Mouse (Mus musculus) CH12.LX (cell line): ENCODE data around the gene Spink2. TPM values are rescaled to one million over a fixed set of nuclear protein-coding genes. Genes with fewer than 3 reads are reported as not detected.

Experiments used
- DNase-seq: peaks from one replicate; pipeline ENCODE4 v3.0.0-alpha.2; 2013; ENCODE audit errors: extremely low read depth
- H3K27ac ChIP-seq: 2 replicates; pipeline ENCODE4 v1.5.1; 2012; ENCODE audit warnings: low read depth, mild to moderate bottlenecking, control low read depth, moderate library complexity; ENCODE audit not compliant: insufficient read depth
- H3K27me3 ChIP-seq: replicated peaks from 2 replicates; pipeline ENCODE3; 2012; ENCODE audit warnings: inconsistent platforms
- H3K36me3 ChIP-seq, 2 experiments: replicated peaks in 1 of 2; 2 replicates each; pipeline versions ENCODE3 to v1.6.1; 2012; ENCODE audit warnings: inconsistent platforms in 1 of 2, low read length in 1 of 2, mild to moderate bottlenecking in 1 of 2, mixed read lengths in 1 of 2, moderate library complexity in 1 of 2; ENCODE audit not compliant: control insufficient read depth in 1 of 2, insufficient read depth in 1 of 2
- H3K4me1 ChIP-seq, 2 experiments: 2 replicates each; pipeline ENCODE4 v1.6.1; 2012; ENCODE audit warnings: inconsistent platforms in 1 of 2, moderate library complexity in 1 of 2; ENCODE audit not compliant: insufficient read depth in 2 of 2, control insufficient read depth in 1 of 2
- H3K4me2 ChIP-seq: 2 replicates; pipeline ENCODE4 v1.6.1; 2012; ENCODE audit warnings: low read depth, mild to moderate bottlenecking, control low read depth; ENCODE audit not compliant: poor library complexity, insufficient read depth, severe bottlenecking
- H3K4me3 ChIP-seq, 3 experiments: fragments of 150-350 bp in 1 of 3; sonication (generic) in 1 of 3; replicated peaks in 1 of 3; 2 replicates each; pipeline versions ENCODE3 to v1.5.1; 2011 to 2012; ENCODE audit warnings: low read depth in 2 of 3, low read length in 2 of 3, mild to moderate bottlenecking in 2 of 3, moderate library complexity in 2 of 3, control low read depth in 1 of 3, improper control_type of control experiment in 1 of 3, inconsistent platforms in 1 of 3, mixed read lengths in 1 of 3; ENCODE audit not compliant: poor library complexity in 1 of 3
- H3K79me2 ChIP-seq: replicated peaks from 2 replicates; pipeline ENCODE4 v1.6.1; 2012; ENCODE audit warnings: mild to moderate bottlenecking, moderate library complexity; ENCODE audit not compliant: control insufficient read depth, poor library complexity, insufficient read depth, severe bottlenecking; ENCODE audit errors: extremely low read depth
- H3K9ac ChIP-seq: 2 replicates; pipeline ENCODE4 v1.6.1; 2012; ENCODE audit warnings: low read depth, mild to moderate bottlenecking, control low read depth, moderate library complexity; ENCODE audit not compliant: insufficient read depth
- H3K9me3 ChIP-seq: replicated peaks from 2 replicates; pipeline ENCODE3; 2012; ENCODE audit warnings: low read length, inconsistent platforms, mixed read lengths
- BHLHE40 ChIP-seq: IDR thresholded peaks from 2 replicates; pipeline ENCODE4 v1.6.1; 2011; ENCODE audit warnings: mild to moderate bottlenecking, low read depth, low read length, improper control_type of control experiment
- CHD2 ChIP-seq: IDR thresholded peaks from 2 replicates; pipeline ENCODE4 v1.6.1; 2011; ENCODE audit warnings: low read length, improper control_type of control experiment
- CTCF ChIP-seq, 2 experiments: IDR thresholded peaks in 1 of 2; conservative IDR thresholded peaks in 1 of 2; 2 replicates each; pipeline ENCODE4 v1.5.1; 2011 to 2012; ENCODE audit warnings: low read depth in 2 of 2, low read length in 2 of 2, improper control_type of control experiment in 1 of 2, inconsistent platforms in 1 of 2, mild to moderate bottlenecking in 1 of 2, moderate library complexity in 1 of 2
- E2F4 ChIP-seq: IDR thresholded peaks from 2 replicates; pipeline ENCODE4 v1.6.1; 2011; ENCODE audit warnings: low read depth, low read length, improper control_type of control experiment; ENCODE audit not compliant: insufficient replicate concordance
- ELF1 ChIP-seq: IDR thresholded peaks from 2 replicates; pipeline ENCODE4 v1.6.1; 2014; ENCODE audit warnings: low read depth, mild to moderate bottlenecking, inconsistent platforms, low read length, improper control_type of control experiment
- EP300 ChIP-seq: IDR thresholded peaks from 2 replicates; pipeline ENCODE4 v1.6.1; 2011; ENCODE audit warnings: low read length, improper control_type of control experiment
- ETS1 ChIP-seq: conservative IDR thresholded peaks from 2 replicates; pipeline ENCODE4 v1.6.1; 2012; ENCODE audit warnings: low read depth, mild to moderate bottlenecking, inconsistent platforms, low read length, improper control_type of control experiment, moderate library complexity
- HCFC1 ChIP-seq: IDR thresholded peaks from 2 replicates; pipeline ENCODE4 v1.6.1; 2012; ENCODE audit warnings: low read depth, mild to moderate bottlenecking, inconsistent platforms, low read length, improper control_type of control experiment
- IRF4 ChIP-seq: IDR thresholded peaks from 2 replicates; pipeline ENCODE4 v1.6.1; 2014; ENCODE audit warnings: low read depth, mild to moderate bottlenecking, inconsistent platforms, low read length, improper control_type of control experiment
- JUN ChIP-seq: IDR thresholded peaks from 2 replicates; pipeline ENCODE4 v1.6.1; 2011; ENCODE audit warnings: low read depth, mild to moderate bottlenecking, low read length, improper control_type of control experiment, moderate library complexity; ENCODE audit not compliant: insufficient read depth
- KAT2A ChIP-seq: IDR thresholded peaks from 2 replicates; pipeline ENCODE4 v1.6.1; 2012; ENCODE audit warnings: low read length, improper control_type of control experiment, inconsistent platforms; ENCODE audit not compliant: insufficient replicate concordance
- MEF2A ChIP-seq: IDR thresholded peaks from 2 replicates; pipeline ENCODE4 v1.6.1; 2014; ENCODE audit warnings: low read depth, mild to moderate bottlenecking, inconsistent platforms, low read length, improper control_type of control experiment, borderline replicate concordance
- MXI1 ChIP-seq: IDR thresholded peaks from 2 replicates; pipeline ENCODE4 v1.6.1; 2011; ENCODE audit warnings: mild to moderate bottlenecking, low read depth, low read length, improper control_type of control experiment
- MYC ChIP-seq: IDR thresholded peaks from 2 replicates; pipeline ENCODE4 v1.6.1; 2011; ENCODE audit warnings: low read depth, mild to moderate bottlenecking, improper control_type of control experiment, low read length
- RAD21 ChIP-seq: IDR thresholded peaks from 2 replicates; pipeline ENCODE4 v1.6.1; 2011; ENCODE audit warnings: low read depth, mild to moderate bottlenecking, low read length, improper control_type of control experiment, moderate library complexity
- RCOR1 ChIP-seq: conservative IDR thresholded peaks from 2 replicates; pipeline ENCODE4 v1.6.1; 2012; ENCODE audit warnings: low read depth, mild to moderate bottlenecking, inconsistent platforms, low read length, improper control_type of control experiment
- SMC3 ChIP-seq: IDR thresholded peaks from 2 replicates; pipeline ENCODE4 v1.6.1; 2011; ENCODE audit warnings: low read depth, low read length, improper control_type of control experiment
- TBP ChIP-seq: conservative IDR thresholded peaks from 2 replicates; pipeline ENCODE4 v1.6.1; 2011; ENCODE audit warnings: low read depth, low read length, improper control_type of control experiment
- TCF12 ChIP-seq: IDR thresholded peaks from 2 replicates; pipeline ENCODE4 v1.6.1; 2014; ENCODE audit warnings: low read depth, mild to moderate bottlenecking, inconsistent platforms, low read length, improper control_type of control experiment
- UBTF ChIP-seq: IDR thresholded peaks from 2 replicates; pipeline ENCODE4 v1.6.1; 2012; ENCODE audit warnings: low read depth, mild to moderate bottlenecking, inconsistent platforms, low read length, improper control_type of control experiment, moderate library complexity
- ZC3H11A ChIP-seq: IDR thresholded peaks from 2 replicates; pipeline ENCODE4 v1.6.1; 2012; ENCODE audit warnings: low read depth, mild to moderate bottlenecking, inconsistent platforms, low read length, improper control_type of control experiment
- ZMIZ1 ChIP-seq: IDR thresholded peaks from 2 replicates; pipeline ENCODE4 v1.6.1; 2012; ENCODE audit warnings: low read depth, mild to moderate bottlenecking, inconsistent platforms, low read length, improper control_type of control experiment
- ZNF384 ChIP-seq: IDR thresholded peaks from 2 replicates; pipeline ENCODE4 v1.6.1; 2012; ENCODE audit warnings: low read depth, low read length, improper control_type of control experiment, inconsistent platforms
- dilution Hi-C: fragments of 300-500 bp; cut with MboI; formaldehyde crosslinking; loops from 2 replicates; pipeline ENCODE4 v1.14.3; 2020; ENCODE audit warnings: low sequenced_read_pairs; ENCODE audit not compliant: extremely low pct_unique_long_range_greater_than_20kb, extremely low pct_ligation_motif_present
- in situ Hi-C: fragments of 300-500 bp; cut with MboI; formaldehyde crosslinking; loops from 3 replicates; pipeline ENCODE4 v1.14.3; 2019; ENCODE audit warnings: low sequenced_read_pairs, low pct_ligation_motif_present, low pct_unique_long_range_greater_than_20kb, mixed read lengths
- polyA plus RNA-seq: library from polyadenylated mRNA; unstranded; fragments of >175 nt; gene quantifications from 2 replicates; pipeline ENCODE4 v1.2.1, GENCODE M21; 2012; ENCODE audit warnings: low read depth; ENCODE audit not compliant: insufficient read length
- total RNA-seq, 2 experiments: library from RNA; depleted of rRNA; stranded (reverse); fragments of 300-350 nt in 1 of 2; fragments of >200 nt in 1 of 2; gene quantifications; 2 replicates each; pipeline ENCODE4 v1.2.3; 2012 to 2014

Gene Spink2
- total and polyA plus RNA-seq, 3 experiments, result 0.42 to 1.3 TPM; not detected in 1

DNA sequence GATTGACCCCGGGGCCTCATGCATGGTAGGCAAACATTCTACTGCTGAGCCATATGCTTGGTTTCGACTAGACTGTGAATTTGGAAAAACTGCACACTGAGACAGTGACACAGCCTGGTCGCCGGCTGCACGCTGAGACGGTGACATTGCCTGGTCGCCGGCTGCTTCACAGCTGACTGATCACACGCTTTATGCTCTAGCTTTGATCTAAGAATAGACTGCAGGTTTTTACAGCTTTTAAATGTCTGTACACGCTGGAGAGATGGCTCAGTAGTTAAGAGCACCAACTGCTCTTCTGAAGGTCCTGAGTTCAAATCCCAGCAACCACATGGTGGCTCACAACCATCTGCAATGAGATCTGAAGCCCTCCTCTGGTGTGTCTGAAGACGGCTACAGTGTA is 5.1 kb downstream of the Spink2 start:
- H3K27me3 ChIP-seq, result no peaks in the 10 kb centered on the region
- dilution Hi-C loops (no loop called here), in situ Hi-C loops (no loop called here)
- H3K9ac ChIP-seq, result no peak overlapping the region
- H3K4me1 ChIP-seq, result peaks cover 0 to 14% of the 10 kb centered on the region in 2 experiments; a peak in 2 of 4 replicates
- DNase-seq, result peak; percentile 65
- H3K36me3 ChIP-seq, result no peaks in the 10 kb centered on the region
- H3K4me3 ChIP-seq, result no peak overlapping the region
- TF ChIP-seq MXI1, result no peak
- peak; percentile 92 for TF ChIP-seq MEF2A
- no peak for TF ChIP-seq KAT2A
- 0 out of 2 replicates have a peak, but pooled peaks have one; percentile 34 for TF ChIP-seq ETS1
- 0 out of 2 replicates have a peak, but pooled peaks have one; percentile 42 for TF ChIP-seq ELF1
- TF ChIP-seq CHD2, result no peak
- TF ChIP-seq IRF4, result peak; percentile 6; the same call in 1 of the 2 replicates
- peak; percentile 44; the same call in 1 of the 2 replicates for TF ChIP-seq MYC
- TF ChIP-seq TBP, result peak; percentile 85
- peak; percentile 44; the same call in 1 of the 2 replicates for TF ChIP-seq TCF12
- TF ChIP-seq BHLHE40, result peak; percentile 89
- 0 out of 2 replicates have a peak, but pooled peaks have one; percentile 39 for TF ChIP-seq RCOR1
- TF ChIP-seq ZC3H11A, result no peak
- no peaks in the 10 kb centered on the region for H3K79me2 ChIP-seq
- no peak overlapping the region for H3K4me2 ChIP-seq
- no peak overlapping the region for H3K27ac ChIP-seq
- no peaks in the 10 kb centered on the region for H3K9me3 ChIP-seq

DNA sequence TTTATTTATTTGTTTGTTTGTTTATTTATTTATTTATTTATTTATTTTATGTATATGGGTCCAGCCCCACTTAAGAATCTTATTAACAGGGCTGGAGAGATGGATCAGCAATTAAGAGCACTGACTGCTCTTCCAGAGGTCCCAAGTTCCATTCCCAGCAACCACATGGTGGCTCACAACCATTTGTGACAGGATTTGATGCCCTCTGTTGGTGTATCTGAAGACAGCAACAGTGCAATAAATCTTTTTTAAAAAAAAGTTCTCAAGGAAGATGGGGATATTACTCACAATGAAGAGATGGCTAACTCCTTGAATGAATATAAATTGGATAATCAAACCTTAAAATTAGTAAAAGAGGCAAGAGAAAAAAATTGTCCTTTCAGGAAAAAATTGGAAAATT is 9.0 kb downstream of the Spink2 start:
- Histone ChIP-seq H3K27ac (no peak overlapping the region), H3K4me1 (peaks cover 0 to 14% of the 10 kb centered on the region in 2 experiments; a peak in 2 of 4 replicates), H3K79me2 (no peaks in the 10 kb centered on the region), H3K9ac (no peak overlapping the region), H3K4me3 (no peak overlapping the region), H3K9me3 (no peaks in the 10 kb centered on the region), H3K4me2 (no peak overlapping the region), H3K27me3 (no peaks in the 10 kb centered on the region), H3K36me3 (no peaks in the 10 kb centered on the region)
- in situ Hi-C loops, result no loop called here
- dilution Hi-C loops, result no loop called here
- no peak for DNase-seq
- no peak for TF ChIP-seq ZMIZ1
- no peak for TF ChIP-seq ZC3H11A
- no peak for TF ChIP-seq KAT2A
- TF ChIP-seq UBTF, result no peak
- TF ChIP-seq HCFC1, result no peak
- no peak for TF ChIP-seq JUN
- no peak for TF ChIP-seq MXI1
- TF ChIP-seq SMC3, result peak; percentile 19
- no peak for TF ChIP-seq CHD2
- peak in 1 of 2 experiments; percentile 58; a peak in 2 of 4 replicates for TF ChIP-seq CTCF (conservative IDR thresholded peaks at IDR 0.05 in 1 of 2, IDR thresholded peaks at IDR 0.05 in 1 of 2; ENCODE audit: low read depth in 2 of 2, low read length in 2 of 2)
- no peak for TF ChIP-seq RCOR1
- peak; percentile 1 for TF ChIP-seq RAD21
- TF ChIP-seq E2F4, result no peak
- peak; percentile 36 for TF ChIP-seq ZNF384
- TF ChIP-seq MYC, result no peak
- TF ChIP-seq ELF1, result no peak
- no peak for TF ChIP-seq EP300
